Mouse (Mus musculus) thymus, adult 2 months (tissue): Measurements from ENCODE around the gene Btbd9. TPM values are rescaled to one million over a fixed set of nuclear protein-coding genes. Genes with fewer than 3 reads are reported as not detected.

ENCODE experiments used
- DNase-seq: peaks from one replicate; pipeline ENCODE4 v3.0.0; 2021
- H3K27ac ChIP-seq: fragments of 200-500 bp; 2 replicates; pipeline ENCODE4 v1.5.1; 2012; ENCODE audit warnings: low read length, control low read depth; ENCODE audit not compliant: control insufficient read depth, insufficient read depth
- H3K27me3 ChIP-seq: fragments of 200-500 bp; 2 replicates; pipeline ENCODE4 v1.6.1; 2012; ENCODE audit warnings: mild to moderate bottlenecking, low read length, moderate library complexity, mixed read lengths; ENCODE audit not compliant: control insufficient read depth, insufficient read depth
- H3K36me3 ChIP-seq: fragments of 200-500 bp; 2 replicates; pipeline ENCODE4 v1.6.1; 2012; ENCODE audit warnings: mild to moderate bottlenecking, low read length, moderate library complexity; ENCODE audit not compliant: control insufficient read depth, insufficient read depth
- H3K4me1 ChIP-seq: fragments of 200-500 bp; replicated peaks from 2 replicates; pipeline ENCODE4 v1.6.1; 2012; ENCODE audit warnings: low read length; ENCODE audit not compliant: control insufficient read depth, insufficient read depth
- H3K4me3 ChIP-seq: fragments of 200-500 bp; 2 replicates; pipeline ENCODE4 v1.5.1; 2012; ENCODE audit warnings: mild to moderate bottlenecking, low read length, control low read depth, moderate library complexity; ENCODE audit not compliant: control insufficient read depth, insufficient read depth
- CTCF ChIP-seq: fragments of 200-500 bp; IDR thresholded peaks from 2 replicates; pipeline ENCODE4 v1.5.1; 2012; ENCODE audit warnings: mild to moderate bottlenecking, control low read depth, low read length, moderate library complexity, borderline replicate concordance; ENCODE audit not compliant: control insufficient read depth, poor library complexity, insufficient read depth; ENCODE audit errors: extremely low read depth
- POLR2A ChIP-seq: fragments of 200-500 bp; IDR thresholded peaks from 2 replicates; pipeline ENCODE4 v1.6.1; 2012; ENCODE audit warnings: mild to moderate bottlenecking, low read length, control low read depth, moderate library complexity; ENCODE audit not compliant: control insufficient read depth, poor library complexity, insufficient read depth; ENCODE audit errors: extremely low read depth
- WGBS: fragments of 180-500 bp; shearing (Covaris S2); methylation state at CpG from one replicate; pipeline ENCODE4 v1.1.7; 2018; 5-methylcytosine and 5-hydroxymethylcytosine counted together
- polyA plus RNA-seq: library from polyadenylated mRNA; depleted of rRNA; stranded (reverse); fragments of >200 nt; gene quantifications from 2 replicates; pipeline ENCODE4 v1.2.3, GENCODE M21; 2012

Gene Btbd9
- polyA plus RNA-seq, 1 experiment: 29.1 TPM

GRCm38 (mm10) chr17:30618136-30618891, 42.0 kb upstream of the Btbd9 start:
- Histone ChIP-seq H3K36me3 (peaks cover 5% of the 10 kb centered on the region; the same call in 1 of the 2 replicates), H3K4me3 (no peak overlapping the region), H3K27ac (no peak overlapping the region), H3K27me3 (no peaks in the 10 kb centered on the region), H3K4me1 (no peaks in the 10 kb centered on the region; the same call in 1 of the 2 replicates)
- 97% methylated on average over 3 of the region's 3 CpGs for WGBS
- no peak for DNase-seq
- TF ChIP-seq CTCF (no peak), POLR2A (no peak)

DNA sequence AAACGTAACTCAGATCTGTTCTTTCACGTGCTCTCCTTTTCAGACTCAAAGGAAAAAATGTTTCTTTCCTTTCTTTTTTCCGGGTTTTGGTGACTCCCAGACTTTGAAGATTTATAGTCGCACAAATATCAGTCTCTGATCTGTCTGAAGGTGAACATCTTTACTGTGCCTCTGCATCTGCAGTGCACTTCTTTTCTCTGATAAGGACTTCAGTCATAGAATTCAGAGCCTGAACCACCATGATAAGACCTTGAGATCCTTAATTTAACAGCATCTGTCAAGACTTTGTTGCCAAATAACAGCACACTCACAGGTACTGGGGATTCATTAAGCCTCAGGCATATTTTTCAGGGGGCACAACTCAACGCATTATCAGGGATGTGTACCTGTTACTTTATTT, 39.9 kb upstream of the Btbd9 start:
- Histone ChIP-seq H3K4me3 (no peak overlapping the region), H3K36me3 (no peaks in the 10 kb centered on the region), H3K4me1 (0 out of 2 replicates have a peak, but pooled peaks cover 2% of the 10 kb centered on the region), H3K27ac (no peak overlapping the region), H3K27me3 (no peaks in the 10 kb centered on the region)
- no peak for DNase-seq
- WGBS: 95% methylated on average over 5 of the region's 5 CpGs
- TF ChIP-seq POLR2A (no peak), CTCF (no peak)

- no peaks in the 10 kb centered on the region for H3K27me3 ChIP-seq
- no peak for TF ChIP-seq POLR2A
- TF ChIP-seq CTCF: no peak
- no peak overlapping the region for H3K27ac ChIP-seq
- no peaks in the 10 kb centered on the region for H3K36me3 ChIP-seq
- H3K4me1 ChIP-seq: 0 out of 2 replicates have a peak, but pooled peaks cover 2% of the 10 kb centered on the region
- no peak for DNase-seq
- H3K4me3 ChIP-seq: no peak overlapping the region
These were observed 37.1 kb upstream of the Btbd9 start for GRCm38 (mm10) chr17:30613350-30613749.

DNA sequence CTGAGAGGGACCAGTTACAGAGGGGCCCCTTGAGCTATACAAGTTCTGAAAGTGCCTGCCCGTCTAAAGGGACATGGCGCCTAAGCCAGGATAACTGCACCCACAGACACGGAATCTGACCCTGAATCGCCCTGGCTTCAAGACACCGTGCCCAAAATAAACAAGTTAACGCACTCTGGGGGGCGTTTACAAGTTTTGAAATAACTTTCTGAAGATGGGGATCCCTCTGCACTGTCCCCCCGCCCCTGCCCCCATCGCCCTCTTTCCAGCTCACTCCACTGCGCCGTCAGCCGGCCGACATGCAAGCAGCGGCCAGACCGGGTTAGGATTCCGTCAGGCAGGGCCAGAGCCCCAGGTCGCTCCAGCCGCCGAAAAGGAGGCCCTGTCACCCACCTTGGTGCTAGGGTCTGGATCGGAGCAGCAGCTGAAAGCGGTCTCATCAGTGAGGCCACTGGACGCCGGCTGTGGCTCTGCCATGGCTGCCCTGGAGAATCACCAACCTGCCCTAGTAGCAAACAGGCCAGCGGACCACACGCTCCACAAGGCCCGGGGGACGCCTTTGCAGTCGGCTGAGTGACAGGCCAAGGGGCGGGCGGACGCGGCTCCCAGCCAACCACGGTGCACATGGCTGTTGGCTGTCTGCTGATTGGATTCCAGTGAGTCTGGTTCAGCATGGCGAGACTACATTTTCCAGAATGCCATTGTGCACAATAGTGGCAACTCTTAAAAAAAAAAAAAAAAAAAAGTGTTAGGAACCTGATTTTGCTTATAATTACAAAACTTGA, 36.0 kb upstream of the Btbd9 start:
- 0 out of 2 replicates have a peak, but pooled peaks cover 2% of the 10 kb centered on the region for H3K4me1 ChIP-seq

GRCm38 (mm10) chr17:30611221-30612074, 35.2 kb upstream of the Btbd9 start:
- Histone ChIP-seq H3K36me3 (no peaks in the 10 kb centered on the region), H3K27me3 (no peaks in the 10 kb centered on the region), H3K27ac (peak overlapping the region; percentile 7; the same call in 1 of the 2 replicates), H3K4me3 (peak overlapping the region; percentile 92), H3K4me1 (0 out of 2 replicates have a peak, but pooled peaks cover 2% of the 10 kb centered on the region)
- TF ChIP-seq CTCF (no peak), POLR2A (no peak)
- no peak for DNase-seq
- 24% methylated on average over 18 of the region's 18 CpGs for WGBS

More for the DNA sequence above, 36.0 kb upstream of the Btbd9 start:
- peak; percentile 100 for DNase-seq
- under 1% methylated on average over 34 of the region's 34 CpGs for WGBS
- Histone ChIP-seq H3K27me3 (no peaks in the 10 kb centered on the region), H3K36me3 (no peaks in the 10 kb centered on the region), H3K4me3 (peak overlapping the region; percentile 92), H3K27ac (peak overlapping the region; percentile 7; the same call in 1 of the 2 replicates)
- TF ChIP-seq POLR2A (peak; percentile 57), CTCF (no peak)
